Mouse (Mus musculus): ENCODE measurements around the gene Shroom1.

The Shroom1 gene

DNA sequence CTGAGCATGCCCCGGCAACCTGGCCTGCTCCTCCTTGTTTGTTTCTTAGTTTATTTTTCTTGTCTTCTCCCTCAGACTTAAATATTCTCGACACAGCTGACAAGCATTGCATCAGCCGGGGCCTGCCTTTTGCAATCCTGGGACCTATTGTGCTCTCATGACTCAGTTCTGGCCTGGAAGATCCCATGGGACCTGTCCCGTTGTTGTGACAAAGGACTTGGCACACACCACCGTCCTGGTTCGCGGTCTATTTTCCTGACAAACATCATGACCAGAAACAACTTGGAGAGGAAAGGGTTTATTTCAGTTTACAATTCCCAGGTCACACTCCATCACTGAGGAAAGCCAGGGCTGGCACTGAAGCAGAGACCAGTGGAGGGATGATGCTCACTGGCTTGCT lies 51.1 kb downstream of the Shroom1 start:
- CTCF ChIA-PET = no interaction called here

DNA sequence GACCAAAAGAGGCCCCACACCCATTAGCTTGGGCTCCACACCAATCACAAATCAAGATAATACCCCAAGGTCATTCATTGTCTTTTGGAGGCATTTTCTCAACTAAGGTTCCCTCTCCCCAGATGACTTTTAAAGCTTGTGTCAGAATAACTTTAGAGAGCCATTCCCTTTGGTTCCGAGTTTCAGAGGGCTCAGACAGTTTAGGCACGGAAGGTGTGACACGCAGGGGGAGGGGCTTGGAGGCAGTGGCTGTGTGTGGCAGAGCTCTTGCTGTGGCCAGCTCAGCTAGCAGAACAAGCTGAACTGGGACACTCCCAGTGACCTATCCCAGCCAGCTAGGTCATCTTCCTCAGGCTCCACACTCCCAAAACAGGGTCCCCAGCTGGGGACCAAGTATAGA lies 51.6 kb downstream of the Shroom1 start:
- CTCF ChIA-PET = no interaction called here

DNA sequence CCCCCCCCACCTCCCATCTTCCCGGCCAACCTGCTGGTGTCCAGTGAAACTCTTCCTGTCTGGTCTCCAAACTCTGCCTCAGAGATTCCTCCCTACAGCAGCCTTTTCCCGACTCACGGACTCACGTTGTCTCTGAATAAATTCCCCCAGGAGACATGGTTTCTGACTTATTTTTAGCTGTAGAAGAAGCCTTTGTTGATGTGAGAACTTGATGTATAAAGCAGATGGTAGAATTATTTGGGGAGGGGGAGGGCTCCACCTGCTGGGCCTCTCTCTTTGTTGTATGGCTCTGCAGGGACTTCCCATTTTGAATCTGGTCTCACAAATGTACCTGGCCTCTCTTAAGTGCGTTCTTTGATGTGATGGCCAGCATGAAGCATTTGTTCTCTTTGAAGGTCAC lies 53.3 kb downstream of the Shroom1 start:
- CTCF ChIA-PET = interaction anchor here (0.5 kb wide), 1 partner anchor 256 kb away, joined by 6 read pairs; no protein-coding TSS in a partner anchor

DNA sequence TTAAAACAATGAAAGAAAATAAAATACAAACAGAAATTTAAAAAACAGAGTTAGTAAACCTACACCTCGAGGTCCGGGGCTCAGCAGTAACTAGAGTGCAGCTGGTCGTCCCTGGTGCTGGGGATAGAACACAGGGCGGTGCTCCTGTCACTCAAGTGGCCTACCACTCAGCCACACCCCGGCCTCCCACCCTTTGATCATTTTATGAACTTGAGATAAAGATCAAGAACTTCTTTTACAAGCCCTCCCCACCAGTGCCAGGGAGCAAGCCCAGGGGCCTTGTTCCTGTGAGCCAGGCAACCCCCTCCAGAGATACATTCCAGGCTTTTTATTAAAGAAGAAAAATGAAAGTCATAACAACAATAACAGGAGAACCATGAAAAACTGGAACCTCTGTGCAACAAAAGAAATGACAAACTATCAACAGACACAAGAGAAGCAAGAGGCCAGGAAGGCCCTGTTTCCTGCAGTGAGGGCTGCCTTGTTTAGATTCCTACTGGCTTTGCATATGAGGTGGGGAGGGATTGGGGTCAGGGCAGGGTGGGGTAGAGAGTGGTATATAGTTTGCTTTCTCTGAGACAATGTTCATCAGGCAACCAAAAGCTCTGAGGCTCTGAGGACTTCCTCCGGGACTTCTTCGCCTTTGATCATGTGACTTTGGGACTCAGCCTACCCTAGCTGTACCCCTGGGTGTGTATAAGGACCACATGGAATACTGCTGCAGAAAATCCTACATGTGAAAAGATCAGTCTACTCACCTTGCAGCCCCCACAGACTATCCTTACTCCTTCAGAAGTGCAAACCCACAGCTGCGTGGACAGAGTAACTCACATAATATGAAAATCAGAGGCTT lies 60.0 kb downstream of the Shroom1 start:
- CTCF ChIA-PET = no interaction called here

All from spleen, embryonic (tissue).